Mouse (Mus musculus): Measurements from ENCODE around the gene Vangl2. TPM values are rescaled to one million over a fixed set of nuclear protein-coding genes. Genes with fewer than 3 reads are reported as not detected.

Gene Vangl2
- polyA plus RNA-seq, 1 experiment from 2014 or later: 23.3 TPM

- H3K27ac ChIP-seq (replicated peaks; ENCODE audit: low read depth, low read length): no peak overlapping the region
These were observed 2.9 kb downstream of the Vangl2 start for GRCm38 (mm10) chr1:172025201-172025904.

DNA sequence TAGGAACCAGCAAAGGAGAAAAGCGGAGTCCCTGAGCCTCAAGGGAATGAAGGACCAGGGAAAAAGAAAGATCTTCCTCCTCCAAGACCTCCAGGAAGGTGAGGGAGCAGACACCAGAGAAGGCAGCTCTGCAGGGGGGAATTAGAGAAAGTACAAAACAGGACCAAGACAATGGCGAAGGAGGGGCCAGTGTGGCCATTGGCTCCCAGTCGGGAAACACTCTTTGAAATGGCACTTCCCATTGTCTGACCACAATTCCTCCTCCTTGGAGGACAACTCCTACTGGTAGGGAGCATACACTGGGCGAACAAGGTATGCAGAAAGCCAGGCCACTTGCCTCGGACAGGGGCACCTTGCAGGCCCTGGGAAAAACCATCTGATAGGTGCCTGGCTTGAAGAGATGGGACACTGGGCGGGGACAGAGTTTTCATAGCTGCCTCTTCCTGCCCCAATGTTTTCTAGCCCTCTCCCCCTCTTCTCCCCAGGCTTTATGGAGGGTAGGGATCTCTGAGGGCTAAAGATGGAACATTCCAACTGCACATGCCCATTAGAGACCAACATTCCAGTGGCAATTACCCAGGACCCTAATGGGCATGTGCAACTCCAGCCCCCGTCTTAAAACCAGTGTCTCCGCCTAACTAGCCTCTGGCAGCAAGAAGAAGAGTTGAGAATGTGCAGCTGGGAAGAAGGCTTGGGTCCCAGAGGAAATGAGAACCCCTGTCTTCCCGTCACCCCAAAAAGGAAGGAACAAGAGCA is 3.9 kb downstream of the Vangl2 start:
- DNase-seq (ENCODE audit: low spot score) (no peak), ATAC-seq (ENCODE audit: insufficient number of reproducible peaks, low FRiP score, low TSS enrichment, low read depth) (no peak)
- no peaks in the 10 kb centered on the region for H3K27me3 ChIP-seq (ENCODE audit: control insufficient read depth, insufficient read depth, low read length)
- WGBS: 46% methylated on average over 9 of the region's 9 CpGs
- peaks cover 24% of the 10 kb centered on the region for H3K4me1 ChIP-seq (ENCODE audit: control insufficient read depth, insufficient read depth, low read length)
- no peak overlapping the region; the same call in 1 of the 2 replicates for H3K9ac ChIP-seq (ENCODE audit: low read length)
- no peak overlapping the region for H3K4me3 ChIP-seq (ENCODE audit: low read depth, low read length)
- no peak overlapping the region for H3K27ac ChIP-seq (replicated peaks; ENCODE audit: low read depth, low read length)
- H3K9me3 ChIP-seq (ENCODE audit: control insufficient read depth, low read length): no peaks in the 10 kb centered on the region
- H3K36me3 ChIP-seq (ENCODE audit: control insufficient read depth, insufficient read depth, low read length): no peaks in the 10 kb centered on the region
- H3K4me2 ChIP-seq (ENCODE audit: low read depth, severe bottlenecking): peak overlapping the region; percentile 75

More at GRCm38 (mm10) chr1:172025201-172025904, 2.9 kb downstream of the Vangl2 start:
- DNase-seq (ENCODE audit: low spot score) (no peak), ATAC-seq (ENCODE audit: insufficient number of reproducible peaks, low FRiP score, low TSS enrichment, low read depth) (no peak)
- no peaks in the 10 kb centered on the region for H3K36me3 ChIP-seq (ENCODE audit: control insufficient read depth, insufficient read depth, low read length)
- H3K4me1 ChIP-seq (ENCODE audit: control insufficient read depth, insufficient read depth, low read length): peaks cover 24% of the 10 kb centered on the region
- H3K9ac ChIP-seq (ENCODE audit: low read length): peak overlapping the region; percentile 98
- 58% methylated on average over 8 of the region's 8 CpGs for WGBS
- no peaks in the 10 kb centered on the region for H3K27me3 ChIP-seq (ENCODE audit: control insufficient read depth, insufficient read depth, low read length)
- H3K9me3 ChIP-seq (ENCODE audit: control insufficient read depth, low read length): no peaks in the 10 kb centered on the region
- peak overlapping the region; percentile 89 for H3K4me3 ChIP-seq (ENCODE audit: low read depth, low read length)
- H3K4me2 ChIP-seq (ENCODE audit: low read depth, severe bottlenecking): peak overlapping the region; percentile 75

- DNase-seq (ENCODE audit: low spot score) (no peak), ATAC-seq (ENCODE audit: insufficient number of reproducible peaks, low FRiP score, low TSS enrichment, low read depth) (no peak)
- no peak overlapping the region for H3K4me2 ChIP-seq (ENCODE audit: low read depth, severe bottlenecking)
- H3K9me3 ChIP-seq (ENCODE audit: control insufficient read depth, low read length): no peaks in the 10 kb centered on the region
- peaks cover 33% of the 10 kb centered on the region for H3K4me1 ChIP-seq (ENCODE audit: control insufficient read depth, insufficient read depth, low read length)
- 62% methylated on average over 10 of the region's 10 CpGs for WGBS
- no peak overlapping the region for H3K4me3 ChIP-seq (ENCODE audit: low read depth, low read length)
- H3K27ac ChIP-seq (replicated peaks; ENCODE audit: low read depth, low read length): no peak overlapping the region
- no peaks in the 10 kb centered on the region for H3K27me3 ChIP-seq (ENCODE audit: control insufficient read depth, insufficient read depth, low read length)
- H3K36me3 ChIP-seq (ENCODE audit: control insufficient read depth, insufficient read depth, low read length): 0 out of 2 replicates have a peak, but pooled peaks cover 2% of the 10 kb centered on the region
- no peak overlapping the region for H3K9ac ChIP-seq (ENCODE audit: low read length)
These were observed 8.3 kb downstream of the Vangl2 start for GRCm38 (mm10) chr1:172019863-172020521.

DNA sequence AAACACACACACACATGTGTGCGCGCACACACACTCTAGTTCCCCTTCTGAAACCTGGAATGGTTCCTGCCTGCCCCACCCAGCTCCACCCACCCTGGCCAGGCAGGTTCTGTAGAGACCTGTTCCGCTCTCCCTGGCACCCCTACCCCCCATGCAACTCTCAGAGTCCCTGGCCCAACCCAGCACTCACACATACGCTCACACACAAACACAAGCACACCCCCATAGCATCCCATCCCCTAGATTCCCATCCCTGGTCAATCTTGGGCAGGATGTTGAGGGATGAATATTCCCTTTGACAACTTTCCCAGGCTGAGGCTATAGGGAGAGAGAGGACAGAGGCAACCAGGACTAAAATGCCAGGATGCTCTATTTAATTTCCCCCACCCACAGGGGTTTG is 8.9 kb downstream of the Vangl2 start:
- no peak overlapping the region for H3K4me3 ChIP-seq (ENCODE audit: low read depth, low read length)
- H3K4me1 ChIP-seq (ENCODE audit: control insufficient read depth, insufficient read depth, low read length): peaks cover 26% of the 10 kb centered on the region
- H3K27ac ChIP-seq (replicated peaks; ENCODE audit: low read depth, low read length): no peak overlapping the region
- H3K9ac ChIP-seq (ENCODE audit: low read length): no peak overlapping the region
- DNase-seq (ENCODE audit: low spot score): no peak
- 86% methylated on average over 4 of the region's 4 CpGs for WGBS
- no peak overlapping the region for H3K4me2 ChIP-seq (ENCODE audit: low read depth, severe bottlenecking)
- H3K36me3 ChIP-seq (ENCODE audit: control insufficient read depth, insufficient read depth, low read length): peaks cover 2% of the 10 kb centered on the region; the same call in 1 of the 2 replicates
- H3K27me3 ChIP-seq (ENCODE audit: control insufficient read depth, insufficient read depth, low read length): no peaks in the 10 kb centered on the region
- no peak for ATAC-seq (ENCODE audit: insufficient number of reproducible peaks, low FRiP score, low TSS enrichment, low read depth)
- H3K9me3 ChIP-seq (ENCODE audit: control insufficient read depth, low read length): no peaks in the 10 kb centered on the region

- peaks cover 23% of the 10 kb centered on the region for H3K4me1 ChIP-seq (ENCODE audit: control insufficient read depth, insufficient read depth, low read length)
- ATAC-seq (ENCODE audit: insufficient number of reproducible peaks, low FRiP score, low TSS enrichment, low read depth): no peak
- WGBS: 87% methylated on average over 9 of the region's 9 CpGs
- peaks cover 2% of the 10 kb centered on the region; the same call in 1 of the 2 replicates for H3K36me3 ChIP-seq (ENCODE audit: control insufficient read depth, insufficient read depth, low read length)
- no peaks in the 10 kb centered on the region for H3K27me3 ChIP-seq (ENCODE audit: control insufficient read depth, insufficient read depth, low read length)
- no peak overlapping the region for H3K4me3 ChIP-seq (ENCODE audit: low read depth, low read length)
- no peak overlapping the region for H3K27ac ChIP-seq (replicated peaks; ENCODE audit: low read depth, low read length)
- H3K9me3 ChIP-seq (ENCODE audit: control insufficient read depth, low read length): no peaks in the 10 kb centered on the region
- no peak overlapping the region for H3K9ac ChIP-seq (ENCODE audit: low read length)
- no peak overlapping the region for H3K4me2 ChIP-seq (ENCODE audit: low read depth, severe bottlenecking)
- DNase-seq (ENCODE audit: low spot score): no peak
These were observed 9.6 kb downstream of the Vangl2 start for GRCm38 (mm10) chr1:172018336-172019311.

- no peak overlapping the region; the same call in 1 of the 2 replicates for H3K27ac ChIP-seq (replicated peaks; ENCODE audit: low read depth, low read length)
- H3K4me1 ChIP-seq (ENCODE audit: control insufficient read depth, insufficient read depth, low read length): peaks cover 23% of the 10 kb centered on the region
- H3K9me3 ChIP-seq (ENCODE audit: control insufficient read depth, low read length): no peaks in the 10 kb centered on the region
- no peaks in the 10 kb centered on the region for H3K27me3 ChIP-seq (ENCODE audit: control insufficient read depth, insufficient read depth, low read length)
- ATAC-seq (ENCODE audit: insufficient number of reproducible peaks, low FRiP score, low TSS enrichment, low read depth) (peak; percentile 6; the same call in 1 of the 2 replicates), DNase-seq (ENCODE audit: low spot score) (no peak)
- no peak overlapping the region for H3K4me3 ChIP-seq (ENCODE audit: low read depth, low read length)
- H3K36me3 ChIP-seq (ENCODE audit: control insufficient read depth, insufficient read depth, low read length): peaks cover 4% of the 10 kb centered on the region; the same call in 1 of the 2 replicates
- H3K9ac ChIP-seq (ENCODE audit: low read length): 0 out of 2 replicates have a peak overlapping the region, but pooled peaks have one; percentile 30
- no peak overlapping the region; the same call in 1 of the 2 replicates for H3K4me2 ChIP-seq (ENCODE audit: low read depth, severe bottlenecking)
- WGBS: 80% methylated on average over 6 of the region's 6 CpGs
These were observed 10.7 kb downstream of the Vangl2 start for GRCm38 (mm10) chr1:172017517-172018070.

GRCm38 (mm10) chr1:172016660-172017516 is 11.4 kb downstream of the Vangl2 start:
- H3K4me3 ChIP-seq (ENCODE audit: low read depth, low read length): no peak overlapping the region
- H3K36me3 ChIP-seq (ENCODE audit: control insufficient read depth, insufficient read depth, low read length): peaks cover 7% of the 10 kb centered on the region; the same call in 1 of the 2 replicates
- no peak overlapping the region for H3K9ac ChIP-seq (ENCODE audit: low read length)
- H3K27ac ChIP-seq (replicated peaks; ENCODE audit: low read depth, low read length): no peak overlapping the region; the same call in 1 of the 2 replicates
- H3K9me3 ChIP-seq (ENCODE audit: control insufficient read depth, low read length): no peaks in the 10 kb centered on the region
- peaks cover 23% of the 10 kb centered on the region for H3K4me1 ChIP-seq (ENCODE audit: control insufficient read depth, insufficient read depth, low read length)
- no peaks in the 10 kb centered on the region for H3K27me3 ChIP-seq (ENCODE audit: control insufficient read depth, insufficient read depth, low read length)
- peak; percentile 67 for DNase-seq (ENCODE audit: low spot score)
- peak; percentile 70 for ATAC-seq (ENCODE audit: insufficient number of reproducible peaks, low FRiP score, low TSS enrichment, low read depth)
- 46% methylated on average over 6 of the region's 6 CpGs for WGBS
- peak overlapping the region; percentile 22; the same call in 1 of the 2 replicates for H3K4me2 ChIP-seq (ENCODE audit: low read depth, severe bottlenecking)
